Mouse (Mus musculus) MEL (cell line): Measurements from ENCODE around the gene Hfe.

Experiments used
- ELF1 ChIP-seq: IDR thresholded peaks from 2 replicates; pipeline ENCODE4 v1.6.1; 2014; ENCODE audit warnings: low read depth, mild to moderate bottlenecking, inconsistent platforms, low read length, improper control_type of control experiment, moderate library complexity
- NRF1 ChIP-seq: IDR thresholded peaks from 2 replicates; pipeline ENCODE4 v1.6.1; 2014; ENCODE audit warnings: low read depth, mild to moderate bottlenecking, inconsistent platforms, low read length, improper control_type of control experiment, moderate library complexity; ENCODE audit not compliant: poor library complexity, insufficient read depth, severe bottlenecking
- RCOR1 ChIP-seq: IDR thresholded peaks from 2 replicates; pipeline ENCODE4 v1.6.1; 2012; ENCODE audit warnings: low read depth, mild to moderate bottlenecking, inconsistent platforms, low read length, improper control_type of control experiment

- TF ChIP-seq NRF1 (no peak), RCOR1 (no peak), ELF1 (no peak)
These were observed 26.4 kb upstream of the Hfe start for GRCm38 (mm10) chr13:23737091-23737490.
